Mouse (Mus musculus) bone marrow macrophage, adult 2 months (primary cell): ENCODE measurements around the gene Csrnp2. TPM values are rescaled to one million over a fixed set of nuclear protein-coding genes. Genes with fewer than 3 reads are reported as not detected.

Source experiments
- H3K27ac ChIP-seq: 2 replicates; pipeline ENCODE4 v1.5.1; 2012; ENCODE audit warnings: low read depth, low read length; ENCODE audit not compliant: insufficient read depth
- H3K4me1 ChIP-seq: 2 replicates; pipeline ENCODE4 v1.6.1; 2012; ENCODE audit warnings: low read length; ENCODE audit not compliant: control insufficient read depth, insufficient read depth
- H3K4me3 ChIP-seq: 2 replicates; pipeline ENCODE4 v1.5.1; 2012; ENCODE audit warnings: mild to moderate bottlenecking, low read length, moderate library complexity; ENCODE audit not compliant: insufficient read depth
- CTCF ChIP-seq: IDR thresholded peaks from 2 replicates; pipeline ENCODE4 v1.5.1; 2012; ENCODE audit warnings: low read depth, mild to moderate bottlenecking, low read length, moderate library complexity
- POLR2A ChIP-seq: IDR thresholded peaks from 2 replicates; pipeline ENCODE4 v1.6.1; 2012; ENCODE audit warnings: mild to moderate bottlenecking, low read depth, low read length, borderline replicate concordance
- polyA plus RNA-seq: library from polyadenylated mRNA; stranded (reverse); fragments of >200 nt; gene quantifications from 2 replicates; pipeline ENCODE4 v1.2.4, GENCODE M21; 2012; ENCODE audit not compliant: missing spikeins, insufficient read depth, insufficient read length

The Csrnp2 gene
- polyA plus RNA-seq, 1 experiment: 2.2 TPM

DNA sequence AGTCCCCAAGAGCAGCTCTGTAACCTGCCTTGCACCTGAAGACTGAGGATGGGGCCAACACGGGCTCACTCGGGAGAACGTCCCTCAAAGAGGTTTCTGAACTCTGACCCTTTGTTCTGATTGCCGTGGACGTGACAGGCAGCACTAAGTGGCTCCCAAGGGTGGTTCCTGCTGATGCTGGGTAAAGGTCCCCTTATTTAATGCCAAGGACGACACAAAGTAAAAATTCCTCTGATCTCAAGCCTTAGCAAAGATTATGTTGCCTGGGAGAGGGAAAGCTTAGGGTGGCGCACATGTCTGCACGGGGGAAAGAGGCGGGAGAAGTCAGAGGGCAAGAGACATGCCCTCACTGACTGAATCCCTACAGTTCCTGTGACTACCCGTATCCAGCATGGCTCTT, 58.8 kb downstream of the Csrnp2 start:
- H3K4me3 ChIP-seq: no peak overlapping the region
- no peak for TF ChIP-seq CTCF
- no peak for TF ChIP-seq POLR2A
- no peak overlapping the region for H3K27ac ChIP-seq
- peaks cover 8% of the 10 kb centered on the region for H3K4me1 ChIP-seq

DNA sequence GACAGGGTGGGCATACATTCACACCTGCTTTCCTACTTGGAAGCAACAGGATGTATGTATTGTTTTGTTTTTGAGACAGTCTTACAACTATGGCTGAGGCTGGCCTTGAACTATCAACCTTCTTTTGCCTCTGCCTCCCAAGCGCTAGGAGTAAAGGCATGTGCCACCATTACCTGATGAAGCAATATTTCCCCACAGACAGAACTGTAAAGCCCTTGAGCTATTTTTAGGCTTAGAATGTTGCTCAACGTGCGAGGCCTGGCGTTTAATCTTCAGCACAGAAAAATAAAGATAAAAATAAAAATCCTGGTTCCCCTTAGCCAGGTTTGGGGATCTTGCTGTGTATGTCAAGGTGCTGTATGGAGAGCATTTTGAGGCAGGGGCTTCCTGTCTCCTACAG, 59.2 kb downstream of the Csrnp2 start:
- Histone ChIP-seq H3K4me3 (no peak overlapping the region), H3K27ac (no peak overlapping the region), H3K4me1 (peaks cover 8% of the 10 kb centered on the region)
- no peak for TF ChIP-seq CTCF
- TF ChIP-seq POLR2A: no peak

- TF ChIP-seq POLR2A: no peak
- no peak for TF ChIP-seq CTCF
- Histone ChIP-seq H3K4me1 (peaks cover 16% of the 10 kb centered on the region), H3K27ac (no peak overlapping the region), H3K4me3 (no peak overlapping the region)
Observed at GRCm38 (mm10) chr15:100433234-100433633, 62.1 kb downstream of the Csrnp2 start.

GRCm38 (mm10) chr15:100429959-100430565, 65.2 kb downstream of the Csrnp2 start:
- Histone ChIP-seq H3K4me3 (no peak overlapping the region), H3K4me1 (peaks cover 9% of the 10 kb centered on the region), H3K27ac (no peak overlapping the region)
- no peak for TF ChIP-seq POLR2A
- no peak for TF ChIP-seq CTCF

Other genes starting within 250 kb of the Csrnp2 start
- gene Tmprss12, start 214.7 kb downstream of the Csrnp2 start, polyA plus RNA-seq: not detected in 2 replicates
- 43.3 and 46.4 TPM in 2 replicates for gene Mettl7a1, start 191.3 kb downstream of the Csrnp2 start, polyA plus RNA-seq
- not detected in 2 replicates for gene Mettl7a3, start 160.6 kb downstream of the Csrnp2 start, polyA plus RNA-seq
- gene Methig1, start 142.3 kb downstream of the Csrnp2 start, polyA plus RNA-seq: not detected in 2 replicates
- not detected in 2 replicates for gene Mettl7a2, start 142.3 kb downstream of the Csrnp2 start, polyA plus RNA-seq
- not detected in 2 replicates for gene Higd1c, start 130.9 kb downstream of the Csrnp2 start, polyA plus RNA-seq
- gene Gm5475, start 73.3 kb downstream of the Csrnp2 start, polyA plus RNA-seq: not detected in 2 replicates
- 64.3 and 68.0 TPM in 2 replicates for gene Slc11a2, start 70.4 kb downstream of the Csrnp2 start, polyA plus RNA-seq
- gene Letmd1, start 26.5 kb downstream of the Csrnp2 start, polyA plus RNA-seq: 41.7 and 45.7 TPM in 2 replicates
- gene Tfcp2, start 56.5 kb upstream of the Csrnp2 start, polyA plus RNA-seq: 9.4 and 10.2 TPM in 2 replicates
- gene Pou6f1, start 104.5 kb upstream of the Csrnp2 start, polyA plus RNA-seq: 23.4 and 27.0 TPM in 2 replicates
- gene Dazap2, start 119.9 kb upstream of the Csrnp2 start, polyA plus RNA-seq: 466 and 503 TPM in 2 replicates
- gene Smagp, start 141.5 kb upstream of the Csrnp2 start, polyA plus RNA-seq: 94.1 and 103 TPM in 2 replicates
- 132 and 135 TPM in 2 replicates for gene Bin2, start 174.1 kb upstream of the Csrnp2 start, polyA plus RNA-seq
- gene Cela1, start 192.4 kb upstream of the Csrnp2 start, polyA plus RNA-seq: 4.9 and 5.1 TPM in 2 replicates
- 11.5 and 14.9 TPM in 2 replicates for gene Galnt6, start 233.9 kb upstream of the Csrnp2 start, polyA plus RNA-seq